Mouse (Mus musculus) MEL (cell line): ENCODE measurements around the gene Dmp1. TPM values are rescaled to one million over a fixed set of nuclear protein-coding genes. Genes with fewer than 3 reads are reported as not detected.

ENCODE experiments used
- DNase-seq: peaks from one replicate; pipeline ENCODE4 v3.0.0; 2011; ENCODE audit warnings: low read depth, low spot score
- H3K27ac ChIP-seq: 2 replicates; pipeline ENCODE4 v1.5.1; 2012; ENCODE audit warnings: low read depth, mild to moderate bottlenecking, control low read depth, low read length, moderate library complexity; ENCODE audit not compliant: control insufficient read depth
- H3K27me3 ChIP-seq, 2 experiments: fragments of 150-350 bp in 1 of 2; sonication (generic) in 1 of 2; 2 replicates each; pipeline ENCODE4 v1.6.1; 2012; ENCODE audit warnings: low read length in 2 of 2, mild to moderate bottlenecking in 2 of 2, improper control_type of control experiment in 1 of 2, moderate library complexity in 1 of 2; ENCODE audit not compliant: insufficient read depth in 2 of 2, control insufficient read depth in 1 of 2
- H3K36me3 ChIP-seq, 2 experiments: 2 replicates each; pipeline ENCODE4 v1.6.1; 2012 to 2014; ENCODE audit warnings: low read length in 2 of 2, improper control_type of control experiment in 1 of 2, inconsistent platforms in 1 of 2, mild to moderate bottlenecking in 1 of 2; ENCODE audit not compliant: insufficient read depth in 2 of 2, control insufficient read depth in 1 of 2
- H3K4me1 ChIP-seq, 2 experiments: fragments of 150-350 bp in 1 of 2; sonication (generic) in 1 of 2; 2 replicates each; pipeline ENCODE4 v1.6.1; 2012; ENCODE audit warnings: low read length in 2 of 2, improper control_type of control experiment in 1 of 2, mild to moderate bottlenecking in 1 of 2; ENCODE audit not compliant: insufficient read depth in 2 of 2, control insufficient read depth in 1 of 2
- H3K4me3 ChIP-seq, 2 experiments: fragments of 150-350 bp in 1 of 2; sonication (generic) in 1 of 2; 2 replicates each; pipeline ENCODE4 v1.5.1; 2012; ENCODE audit warnings: low read depth in 2 of 2, low read length in 2 of 2, mild to moderate bottlenecking in 2 of 2, moderate library complexity in 2 of 2, control low read depth in 1 of 2, improper control_type of control experiment in 1 of 2; ENCODE audit not compliant: control insufficient read depth in 1 of 2, insufficient read depth in 1 of 2
- H3K79me2 ChIP-seq: 2 replicates; pipeline ENCODE4 v1.6.1; 2012; ENCODE audit warnings: mild to moderate bottlenecking, low read length, moderate library complexity; ENCODE audit not compliant: control insufficient read depth, poor library complexity, insufficient read depth
- H3K9ac ChIP-seq: 2 replicates; pipeline ENCODE4 v1.6.1; 2012; ENCODE audit warnings: low read depth, mild to moderate bottlenecking, control low read depth, low read length, moderate library complexity; ENCODE audit not compliant: control insufficient read depth, poor library complexity, severe bottlenecking
- H3K9me3 ChIP-seq: fragments of 150-350 bp; sonication (generic); replicated peaks from 2 replicates; pipeline ENCODE4 v1.6.1; 2012; ENCODE audit warnings: mild to moderate bottlenecking, low read length, improper control_type of control experiment, moderate library complexity; ENCODE audit not compliant: insufficient read depth
- E2F4 ChIP-seq: IDR thresholded peaks from 2 replicates; pipeline ENCODE4 v1.6.1; 2011; ENCODE audit warnings: low read depth, low read length, improper control_type of control experiment, borderline replicate concordance
- EP300 ChIP-seq, 2 experiments: IDR thresholded peaks; 2 replicates each; pipeline ENCODE4 v1.6.1; 2011; ENCODE audit warnings: improper control_type of control experiment in 2 of 2, low read length in 2 of 2, low read depth in 1 of 2, mild to moderate bottlenecking in 1 of 2
- ETS1 ChIP-seq: IDR thresholded peaks from 2 replicates; pipeline ENCODE4 v1.6.1; 2012; ENCODE audit warnings: low read depth, mild to moderate bottlenecking, inconsistent platforms, low read length, improper control_type of control experiment, moderate library complexity
- HCFC1 ChIP-seq: IDR thresholded peaks from 2 replicates; pipeline ENCODE4 v1.6.1; 2012; ENCODE audit warnings: low read depth, mild to moderate bottlenecking, inconsistent platforms, low read length, improper control_type of control experiment, moderate library complexity
- MAFK ChIP-seq: IDR thresholded peaks from 2 replicates; pipeline ENCODE4 v1.6.1; 2011; ENCODE audit warnings: low read depth, mild to moderate bottlenecking, low read length, improper control_type of control experiment, borderline replicate concordance
- MAX ChIP-seq: IDR thresholded peaks from 2 replicates; pipeline ENCODE4 v1.6.1; 2011; ENCODE audit warnings: low read length, improper control_type of control experiment
- MYB ChIP-seq: IDR thresholded peaks from 2 replicates; pipeline ENCODE4 v1.6.1; 2011; ENCODE audit warnings: mild to moderate bottlenecking, low read depth, low read length, improper control_type of control experiment
- POLR2AphosphoS5 ChIP-seq: IDR thresholded peaks from 2 replicates; pipeline ENCODE4 v1.6.1; 2012; ENCODE audit warnings: low read depth, borderline replicate concordance, mild to moderate bottlenecking, inconsistent platforms, low read length, moderate library complexity, mixed read lengths
- RAD21 ChIP-seq: IDR thresholded peaks from 2 replicates; pipeline ENCODE4 v1.6.1; 2011; ENCODE audit warnings: mild to moderate bottlenecking, low read depth, low read length, improper control_type of control experiment
- TAL1 ChIP-seq: IDR thresholded peaks from 2 replicates; pipeline ENCODE4 v1.6.1; 2012; ENCODE audit warnings: mild to moderate bottlenecking, inconsistent platforms, low read length, moderate library complexity, mixed read lengths
- UBTF ChIP-seq: IDR thresholded peaks from 2 replicates; pipeline ENCODE4 v1.6.1; 2012; ENCODE audit warnings: low read depth, mild to moderate bottlenecking, inconsistent platforms, low read length, improper control_type of control experiment, moderate library complexity, borderline replicate concordance; ENCODE audit not compliant: insufficient read depth
- USF2 ChIP-seq, 2 experiments: IDR thresholded peaks; 2 replicates each; pipeline ENCODE4 v1.6.1; 2011 to 2012; ENCODE audit warnings: improper control_type of control experiment in 2 of 2, low read length in 2 of 2, borderline replicate concordance in 1 of 2, inconsistent platforms in 1 of 2, low read depth in 1 of 2, mild to moderate bottlenecking in 1 of 2; ENCODE audit not compliant: insufficient read depth in 1 of 2
- ZC3H11A ChIP-seq: IDR thresholded peaks from 2 replicates; pipeline ENCODE4 v1.6.1; 2012; ENCODE audit warnings: low read depth, mild to moderate bottlenecking, inconsistent platforms, low read length, improper control_type of control experiment
- ZKSCAN1 ChIP-seq: IDR thresholded peaks from 2 replicates; pipeline ENCODE4 v1.6.1; 2012; ENCODE audit warnings: low read depth, mild to moderate bottlenecking, inconsistent platforms, low read length, improper control_type of control experiment, moderate library complexity
- ZMIZ1 ChIP-seq: IDR thresholded peaks from 2 replicates; pipeline ENCODE4 v1.6.1; 2012; ENCODE audit warnings: low read depth, mild to moderate bottlenecking, inconsistent platforms, low read length, improper control_type of control experiment, moderate library complexity
- ZNF384 ChIP-seq: IDR thresholded peaks from 2 replicates; pipeline ENCODE4 v1.6.1; 2012; ENCODE audit warnings: low read depth, mild to moderate bottlenecking, inconsistent platforms, low read length, improper control_type of control experiment
- polyA plus RNA-seq, 2 experiments: library from polyadenylated mRNA; stranded (reverse) in 1 of 2; unstranded in 1 of 2; fragments of >175 nt in 1 of 2; fragments of >200 nt in 1 of 2; gene quantifications; 2 replicates each; pipeline versions ENCODE4 v1.2.1 to v1.2.4; 2012; ENCODE audit warnings: low replicate concordance in 2 of 2, low read depth in 1 of 2; ENCODE audit not compliant: insufficient read length in 2 of 2, insufficient read depth in 1 of 2, missing spikeins in 1 of 2
- total RNA-seq: library from RNA; depleted of rRNA; stranded (reverse); fragments of 300-350 nt; gene quantifications from 2 replicates; pipeline ENCODE4 v1.2.3, GENCODE M21; 2012

The Dmp1 gene
- total and polyA plus RNA-seq, 3 experiments, result not detected

DNA sequence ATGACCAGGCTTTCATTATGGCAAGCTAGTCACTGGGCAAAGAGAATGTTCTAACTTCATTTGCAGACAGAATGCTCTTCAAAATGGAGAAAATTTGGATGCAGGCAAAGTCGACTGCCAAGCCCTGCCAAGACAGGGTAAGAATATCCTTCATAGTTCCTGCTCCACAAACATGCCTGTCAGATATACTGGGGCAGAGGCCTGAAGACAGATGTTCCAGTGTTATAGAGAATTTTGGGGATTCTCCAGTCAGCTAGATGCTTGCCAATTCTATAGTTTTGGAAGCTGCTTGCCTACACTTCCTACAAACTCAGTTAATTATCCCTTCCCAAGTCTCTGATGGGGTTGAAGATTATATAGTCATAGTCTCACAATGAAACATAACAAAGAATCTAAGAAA is 18.7 kb upstream of the Dmp1 start:
- H3K27me3 ChIP-seq, result no peaks in the 10 kb centered on the region
- DNase-seq, result no peak
- no peak for TF ChIP-seq ZNF384
- TF ChIP-seq TAL1, result no peak
- no peak for TF ChIP-seq ZC3H11A
- no peak for TF ChIP-seq RAD21

DNA sequence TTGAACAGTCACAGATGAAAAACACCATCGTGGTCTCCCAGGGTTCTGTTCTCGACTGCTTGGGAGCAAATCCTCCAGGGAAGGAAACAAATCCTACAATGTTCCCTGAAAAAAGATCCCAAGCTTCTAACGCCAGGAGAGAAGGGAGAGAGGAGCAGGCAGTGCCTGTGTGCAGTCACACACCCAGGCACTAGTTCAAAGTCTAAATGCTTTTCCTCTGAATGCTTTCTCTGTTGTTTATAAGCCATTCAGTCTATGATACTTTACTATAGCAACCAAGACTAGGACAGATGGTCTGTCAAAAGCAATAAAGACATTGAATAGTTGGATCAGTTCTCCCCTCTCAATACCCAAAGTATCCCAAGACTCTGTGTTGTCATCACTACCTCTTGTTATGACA is 15.1 kb upstream of the Dmp1 start:
- Histone ChIP-seq H3K9me3 (no peaks in the 10 kb centered on the region), H3K4me3 (no peak overlapping the region), H3K36me3 (no peaks in the 10 kb centered on the region), H3K27ac (no peak overlapping the region), H3K79me2 (no peaks in the 10 kb centered on the region)
- DNase-seq, result no peak
- TF ChIP-seq USF2 (IDR thresholded peaks at IDR 0.05; ENCODE audit: borderline replicate concordance in 1 of 2, insufficient read depth in 1 of 2, low read depth in 1 of 2, low read length in 2 of 2) (no peak), EP300 (IDR thresholded peaks at IDR 0.05; ENCODE audit: low read depth in 1 of 2, low read length in 2 of 2) (no peak), TAL1 (no peak), UBTF (no peak), ZNF384 (no peak), MAX (no peak), ZMIZ1 (no peak), MYB (no peak), ETS1 (no peak), E2F4 (no peak), ZKSCAN1 (no peak), MAFK (no peak), POLR2AphosphoS5 (no peak), HCFC1 (no peak)
- TF ChIP-seq, all 39 proteins: peak for 0
- Histone ChIP-seq H3K4me1 (no peaks in the 10 kb centered on the region), H3K27me3 (no peaks in the 10 kb centered on the region), H3K9ac (no peak overlapping the region)

More for the DNA sequence above, 18.7 kb upstream of the Dmp1 start:
- H3K4me3 ChIP-seq, result no peak overlapping the region
- H3K27ac ChIP-seq, result no peak overlapping the region
- no peaks in the 10 kb centered on the region for H3K9me3 ChIP-seq
- H3K9ac ChIP-seq, result no peak overlapping the region
- no peaks in the 10 kb centered on the region for H3K36me3 ChIP-seq
- no peaks in the 10 kb centered on the region for H3K4me1 ChIP-seq
- H3K79me2 ChIP-seq, result no peaks in the 10 kb centered on the region
